Mouse (Mus musculus) gastrocnemius, adult 2 months (tissue): ENCODE measurements at regions not wholly inside any gene's neighbourhood (a gene's known extent, or its start where the extent isn't known, plus 50 kb on each side); places are given as distances from the start of the nearest gene placed in this dataset.

Experiments
- DNase-seq: peaks from one replicate; pipeline ENCODE4 v3.0.0; 2022
- H3K27ac ChIP-seq: fragments of 200-600 bp; 2 replicates; pipeline ENCODE4 v1.8.1; 2022; ENCODE audit warnings: mild to moderate bottlenecking
- H3K4me3 ChIP-seq: fragments of 200-600 bp; 2 replicates; pipeline ENCODE4 v1.8.1; 2022; ENCODE audit warnings: mild to moderate bottlenecking, moderate library complexity
- CTCF ChIP-seq: fragments of 200-600 bp; IDR thresholded peaks from 2 replicates; pipeline ENCODE4 v1.8.1; 2022; ENCODE audit warnings: antibody characterized with exemption, mild to moderate bottlenecking, moderate library complexity
- intact Hi-C: fragments of 180-260 bp; cut with DNase I; formaldehyde crosslinking; loops from one replicate; pipeline ENCODE4 v1.15.1; 2025

DNA sequence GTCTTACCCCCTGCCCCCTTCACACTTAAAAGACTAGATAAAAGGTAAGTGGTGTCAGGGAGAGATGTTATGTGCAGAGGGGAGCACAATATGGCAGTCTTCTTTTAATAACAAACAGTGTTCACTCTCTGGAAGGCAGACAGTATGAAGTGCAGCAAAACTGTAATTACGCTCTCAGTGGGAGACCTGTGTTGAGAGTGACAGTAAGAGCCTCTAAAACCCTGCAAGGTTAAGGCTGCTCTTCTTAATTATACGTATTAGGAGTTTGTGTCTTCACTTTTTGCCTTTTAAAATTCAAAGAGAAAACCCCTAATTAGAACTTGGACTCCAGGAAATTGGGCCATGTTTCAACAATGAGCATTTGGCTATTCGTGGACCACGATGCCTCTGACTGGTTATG is 72.2 kb upstream of the Mmadhc start:
- DNase-seq: no peak

GRCm38 (mm10) chr2:50368351-50368750 is 71.8 kb upstream of the Mmadhc start:
- no peak for DNase-seq
- no peak for TF ChIP-seq CTCF
- H3K4me3 ChIP-seq: no peak overlapping the region
- no peak overlapping the region for H3K27ac ChIP-seq
- intact Hi-C loops: no loop called here

More for the DNA sequence above, 72.2 kb upstream of the Mmadhc start:
- intact Hi-C loops: no loop called here
- no peak for TF ChIP-seq CTCF
- Histone ChIP-seq H3K4me3 (no peak overlapping the region), H3K27ac (no peak overlapping the region)

DNA sequence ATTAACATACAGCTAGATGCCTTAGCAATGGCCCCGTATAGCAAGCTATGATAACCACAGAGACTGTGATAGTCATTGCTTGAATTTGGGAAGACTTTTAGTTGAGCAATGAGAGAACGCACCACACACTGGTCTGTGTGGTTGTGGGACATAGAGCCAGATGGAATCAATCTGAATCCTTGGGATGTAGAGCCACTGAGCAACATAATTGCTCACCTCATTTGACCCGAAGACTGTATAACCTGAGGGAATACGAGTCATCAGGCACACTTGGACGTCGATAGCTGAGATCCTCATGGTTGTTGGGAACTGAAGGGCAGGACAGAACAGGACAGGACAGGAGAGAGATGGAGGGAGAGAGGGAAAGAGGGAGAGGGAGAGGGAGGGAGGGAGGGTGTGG is 68.6 kb upstream of the Mmadhc start:
- Histone ChIP-seq H3K27ac (no peak overlapping the region), H3K4me3 (no peak overlapping the region)
- no peak for TF ChIP-seq CTCF
- no peak for DNase-seq
- intact Hi-C loops: no loop called here

- no peak overlapping the region for H3K27ac ChIP-seq
- no peak overlapping the region for H3K4me3 ChIP-seq
- intact Hi-C loops: no loop called here
- no peak for DNase-seq
- no peak for TF ChIP-seq CTCF
Measured at GRCm38 (mm10) chr2:50356089-50356488, 59.5 kb upstream of the Mmadhc start.

- Histone ChIP-seq H3K4me3 (no peak overlapping the region), H3K27ac (no peak overlapping the region)
- no peak for TF ChIP-seq CTCF
- no peak for DNase-seq
- intact Hi-C loops: no loop called here
Measured at GRCm38 (mm10) chr2:50347486-50348265, 51.1 kb upstream of the Mmadhc start.
